ENCODE assay signal across 8 mouse cellular contexts in the genomic region with DNA sequence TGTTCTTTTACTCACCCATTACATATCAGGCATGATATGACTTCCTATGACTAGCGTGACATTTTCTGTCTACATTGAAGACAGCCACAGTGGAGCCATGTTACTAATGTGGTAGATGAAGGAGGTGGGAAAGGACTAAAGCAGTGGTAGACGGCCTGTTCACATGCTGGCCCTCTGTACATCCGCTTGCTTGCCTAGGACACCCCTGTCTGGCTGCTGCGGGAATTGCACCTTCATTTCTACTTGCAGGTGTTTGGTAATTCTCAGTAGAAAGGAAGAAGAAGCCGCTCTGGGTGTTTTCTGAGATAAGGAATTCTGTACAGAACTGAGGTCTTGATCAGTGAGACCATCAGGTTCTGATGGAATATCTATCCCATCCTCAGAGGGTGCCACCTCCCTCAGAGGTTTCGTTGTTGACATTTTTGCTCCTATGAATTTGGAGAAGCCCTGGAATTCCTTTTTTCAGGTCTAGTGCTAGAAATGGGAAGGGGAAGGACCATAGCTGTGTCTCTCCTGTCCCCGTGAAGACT. TPM values are rescaled to one million over a fixed set of nuclear protein-coding genes. Genes with fewer than 3 reads are reported as not detected.
DNase-seq lines count a peak whose midpoint lies in the region; ATAC-seq lines count a peak whose summit lies in the region.
"Had no signal": no experiment of that assay in that cellular context is flagged by ENCODE, and none has a peak within 500 bp of the region (broad histone marks: within the 10 kb centered on the region; RNA-seq: fewer than 3 reads in every experiment).

No protein-coding gene starts in this region.

- no peak overlapping the region for H3K27ac ChIP-seq in liver, embryonic 16.5 days (ENCODE audit: low read length)
- H3K27ac ChIP-seq: forebrain, embryonic 12.5 days had no signal

- WGBS in liver, embryonic 16.5 days (ENCODE audit: insufficient replicate concordance): 45% methylated on average over 7 of the region's 7 CpGs

- H3K9me3 ChIP-seq in liver, embryonic 16.5 days (replicated peaks; ENCODE audit: control insufficient read depth, low read length): no peaks in the 10 kb centered on the region
- H3K9me3 ChIP-seq: forebrain, embryonic 12.5 days had no signal

- no peaks in the 10 kb centered on the region for H3K36me3 ChIP-seq in liver, embryonic 16.5 days (ENCODE audit: control insufficient read depth, insufficient read depth)
- H3K36me3 ChIP-seq: forebrain, embryonic 12.5 days had no signal

- no peak overlapping the region for H3K4me3 ChIP-seq in liver, embryonic 16.5 days (ENCODE audit: low read depth, low read length)
- H3K4me3 ChIP-seq: forebrain, embryonic 12.5 days had no signal

- no peak overlapping the region for H3K4me2 ChIP-seq in liver, embryonic 16.5 days (ENCODE audit: low read depth, low read length)
- H3K4me2 ChIP-seq: forebrain, embryonic 12.5 days had no signal

- H3K9ac ChIP-seq in liver, embryonic 16.5 days (ENCODE audit: low read depth, low read length): no peak overlapping the region
- H3K9ac ChIP-seq: forebrain, embryonic 12.5 days had no signal

- 0 out of 2 replicates have a peak, but pooled peaks have one; percentile 48 for ATAC-seq in liver, embryonic 16.5 days (ENCODE audit: low read depth)

- H3K4me1 ChIP-seq in liver, embryonic 16.5 days (ENCODE audit: control insufficient read depth, low read depth, low read length): no peaks in the 10 kb centered on the region; the same call in 1 of the 2 replicates
- H3K4me1 ChIP-seq: forebrain, embryonic 12.5 days had no signal

- H3K27me3 ChIP-seq in liver, embryonic 16.5 days (ENCODE audit: control insufficient read depth, insufficient read depth, low read depth, low read length): no peaks in the 10 kb centered on the region
- H3K27me3 ChIP-seq: forebrain, embryonic 12.5 days had no signal

- DNase-seq in kidney, postnatal 4 days: peak; percentile 40 to 52
- no peak for DNase-seq in kidney, postnatal 14 days
- peak; percentile 49 to 55 for DNase-seq in adrenal gland, postnatal 36 days
- peak; percentile 76 for DNase-seq in thymus, postnatal 14 days
- no peak for DNase-seq in urinary bladder, postnatal 36 days (ENCODE audit: low spot score in 2 of 2)
- no peak for DNase-seq in cerebellum, adult 9-11 months

RNA-seq across cellular contexts. Expression of a gene that starts 55.7 kb away (rescaled TPM):
- total RNA-seq in adrenal gland, postnatal 36 days (2021): 10 to 100 TPM; 61.3 to 71.6 TPM
- polyA plus RNA-seq in liver, embryonic 16.5 days (2015; fragmentation: Nextera tagmentation; extraction: Ambion mirVana): 10.9 and 11.9 TPM in 2 replicates

Comparison
In these comparisons a context has a peak if more than half of its experiments do, and no peak if none do; other contexts are left out.
1. DNase-seq: peak in kidney, postnatal 4 days (2 of 2), adrenal gland, postnatal 36 days (2 of 2) and thymus, postnatal 14 days (single experiment); none in kidney, postnatal 14 days (single experiment), urinary bladder, postnatal 36 days (0 of 2) and cerebellum, adult 9-11 months (single experiment).